Mouse (Mus musculus) spleen, adult 2 months (tissue): ENCODE results near the gene Ube4b. TPM values are rescaled to one million over a fixed set of nuclear protein-coding genes. Genes with fewer than 3 reads are reported as not detected.

Source experiments
- DNase-seq, 2 experiments: peaks; one replicate each; pipeline versions ENCODE4 v3.0.0 to v3.0.0-alpha.2; 2012 to 2021; ENCODE audit warnings: low spot score in 2 of 2, low read depth in 1 of 2
- H3K27ac ChIP-seq: fragments of 200-500 bp; 2 replicates; pipeline ENCODE4 v1.5.1; 2012; ENCODE audit warnings: low read length, inconsistent platforms; ENCODE audit not compliant: insufficient read depth
- H3K27me3 ChIP-seq: fragments of 200-500 bp; 2 replicates; pipeline ENCODE4 v1.6.1; 2012; ENCODE audit warnings: mild to moderate bottlenecking, moderate library complexity, low read length, inconsistent platforms; ENCODE audit not compliant: control insufficient read depth, insufficient read depth
- H3K36me3 ChIP-seq: fragments of 200-500 bp; 2 replicates; pipeline ENCODE4 v1.6.1; 2012; ENCODE audit warnings: mild to moderate bottlenecking, low read length, inconsistent platforms; ENCODE audit not compliant: control insufficient read depth, insufficient read depth
- H3K4me1 ChIP-seq: fragments of 200-500 bp; 2 replicates; pipeline ENCODE4 v1.6.1; 2011; ENCODE audit warnings: inconsistent platforms; ENCODE audit not compliant: control insufficient read depth, insufficient read depth, insufficient read length
- H3K4me3 ChIP-seq: fragments of 200-500 bp; 2 replicates; pipeline ENCODE4 v1.5.1; 2011; ENCODE audit warnings: mild to moderate bottlenecking, inconsistent platforms; ENCODE audit not compliant: insufficient read depth, insufficient read length; ENCODE audit errors: extremely low read depth
- CTCF ChIP-seq: fragments of 200-500 bp; IDR thresholded peaks from 2 replicates; pipeline ENCODE4 v1.5.1; 2011; ENCODE audit warnings: mild to moderate bottlenecking, inconsistent platforms; ENCODE audit not compliant: insufficient read depth, insufficient read length, insufficient replicate concordance; ENCODE audit errors: extremely low read depth
- POLR2A ChIP-seq: fragments of 200-500 bp; IDR thresholded peaks from 2 replicates; pipeline ENCODE4 v1.6.1; 2011; ENCODE audit warnings: low read depth, low read length, inconsistent platforms
- WGBS: fragments of 180-500 bp; shearing (Covaris S2); methylation state at CpG from one replicate; pipeline ENCODE4 v1.1.7; 2018; 5-methylcytosine and 5-hydroxymethylcytosine counted together
- polyA plus RNA-seq: library from polyadenylated mRNA; depleted of rRNA; stranded (reverse); fragments of >200 nt; gene quantifications from 2 replicates; pipeline ENCODE4 v1.2.3, GENCODE M21; 2012

Ube4b gene
- polyA plus RNA-seq, 1 experiment: 36.6 TPM

- 82% methylated on average over 5 of the region's 5 CpGs for WGBS
Measured at GRCm38 (mm10) chr4:149429592-149429991, 3.0 kb upstream of the Ube4b start.

DNA sequence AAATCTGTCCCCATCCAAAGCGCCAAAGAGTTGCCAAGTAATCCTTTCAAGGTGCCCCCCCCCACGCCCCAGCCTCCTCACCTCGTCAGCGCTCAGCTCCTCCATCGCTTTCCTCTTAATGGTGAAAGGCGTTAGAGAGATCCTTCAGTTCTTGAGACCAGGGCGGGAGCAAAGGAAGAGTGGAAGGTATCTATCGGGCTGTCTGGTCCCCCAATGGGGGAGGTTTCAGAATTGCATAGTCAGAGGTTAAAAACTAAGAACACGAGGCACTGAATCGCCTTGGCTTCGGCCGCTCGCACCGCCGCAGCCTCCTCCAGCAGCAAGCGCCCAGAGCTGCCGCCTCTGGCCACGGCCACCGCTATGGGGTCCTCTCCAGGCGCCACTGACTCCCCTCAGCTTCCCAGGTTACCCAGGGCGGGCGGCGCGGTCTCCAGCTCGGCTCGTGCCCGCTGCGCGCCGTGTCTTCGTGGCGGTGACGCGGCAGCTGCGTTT lies 702 bp downstream of the Ube4b start:
- Histone ChIP-seq H3K27ac (peak overlapping the region; percentile 96), H3K36me3 (no peaks in the 10 kb centered on the region; the same call in 1 of the 2 replicates), H3K4me3 (peak overlapping the region; percentile 100), H3K27me3 (no peaks in the 10 kb centered on the region), H3K4me1 (peaks cover 3% of the 10 kb centered on the region)
- DNase-seq: no peak
- TF ChIP-seq POLR2A (no peak), CTCF (no peak)
- under 1% methylated on average over 35 of the region's 35 CpGs for WGBS

More at GRCm38 (mm10) chr4:149429592-149429991, 3.0 kb upstream of the Ube4b start:
- Histone ChIP-seq H3K27ac (no peak overlapping the region), H3K4me3 (no peak overlapping the region), H3K4me1 (peaks cover 2% of the 10 kb centered on the region), H3K36me3 (no peaks in the 10 kb centered on the region), H3K27me3 (no peaks in the 10 kb centered on the region)
- no peak for TF ChIP-seq POLR2A
- TF ChIP-seq CTCF: no peak
- no peak for DNase-seq

- no peak for DNase-seq
- TF ChIP-seq CTCF: no peak
- no peak overlapping the region for H3K4me3 ChIP-seq
- no peaks in the 10 kb centered on the region for H3K27me3 ChIP-seq
- peaks cover 3% of the 10 kb centered on the region for H3K4me1 ChIP-seq
- no peaks in the 10 kb centered on the region; the same call in 1 of the 2 replicates for H3K36me3 ChIP-seq
- H3K27ac ChIP-seq: no peak overlapping the region
- WGBS: 32% methylated on average over 9 of the region's 9 CpGs
Measured at GRCm38 (mm10) chr4:149424755-149425154, 1.8 kb downstream of the Ube4b start.

DNA sequence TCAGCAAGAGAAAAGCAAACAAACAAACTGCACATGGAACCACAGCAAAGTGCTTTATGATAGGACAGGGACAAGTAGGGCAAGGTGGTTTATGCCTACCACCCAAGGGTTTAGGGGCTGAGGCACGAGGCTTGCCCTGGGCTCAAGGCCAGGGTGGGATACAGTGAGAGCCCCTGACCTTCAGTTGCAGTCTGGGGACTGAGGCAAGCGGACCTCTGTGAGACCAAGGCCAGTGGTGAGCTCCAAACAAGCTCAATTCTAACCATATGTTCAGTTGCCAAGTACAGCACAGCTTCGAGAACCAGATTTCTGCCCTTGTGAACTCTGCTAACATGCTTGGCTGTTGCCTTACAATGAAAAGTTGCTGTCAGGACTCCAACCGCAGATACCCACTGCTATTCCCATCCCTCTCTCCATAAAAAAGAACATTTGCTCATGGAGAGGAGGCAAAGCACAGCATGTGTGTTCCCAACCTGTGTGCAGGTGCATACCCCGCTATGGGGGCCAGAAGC lies 8.6 kb downstream of the Ube4b start:
- DNase-seq: no peak
- no peaks in the 10 kb centered on the region; the same call in 1 of the 2 replicates for H3K4me1 ChIP-seq
- H3K27me3 ChIP-seq: no peaks in the 10 kb centered on the region
- no peak overlapping the region for H3K4me3 ChIP-seq
- WGBS: 86% methylated on average over 5 of the region's 5 CpGs
- no peak for TF ChIP-seq CTCF
- H3K36me3 ChIP-seq: no peaks in the 10 kb centered on the region; the same call in 1 of the 2 replicates
- no peak overlapping the region for H3K27ac ChIP-seq

DNA sequence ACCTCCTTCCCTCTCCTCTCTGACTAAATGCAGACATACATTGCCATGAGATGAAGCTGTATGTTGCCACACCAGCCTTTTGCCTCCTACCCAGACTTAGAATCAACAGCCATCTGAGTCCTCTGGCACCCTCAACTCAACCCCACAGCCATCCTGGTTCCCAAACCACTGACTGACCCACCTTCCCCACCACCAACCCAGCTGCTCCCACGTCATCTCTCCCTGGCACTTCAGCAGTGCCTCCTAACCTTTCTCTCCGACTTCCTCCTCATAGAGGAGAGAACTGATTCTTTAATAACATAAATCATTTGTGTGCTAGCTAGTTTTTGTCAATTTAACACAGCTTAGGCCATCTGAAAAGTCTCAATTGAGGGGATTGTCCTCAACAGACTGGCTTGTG lies 9.6 kb downstream of the Ube4b start:
- Histone ChIP-seq H3K4me1 (no peaks in the 10 kb centered on the region; the same call in 1 of the 2 replicates), H3K27me3 (no peaks in the 10 kb centered on the region), H3K4me3 (no peak overlapping the region), H3K27ac (no peak overlapping the region), H3K36me3 (no peaks in the 10 kb centered on the region)
- WGBS: 65% methylated on average over 2 of the region's 2 CpGs
- TF ChIP-seq POLR2A: no peak
- no peak for TF ChIP-seq CTCF
- no peak for DNase-seq

DNA sequence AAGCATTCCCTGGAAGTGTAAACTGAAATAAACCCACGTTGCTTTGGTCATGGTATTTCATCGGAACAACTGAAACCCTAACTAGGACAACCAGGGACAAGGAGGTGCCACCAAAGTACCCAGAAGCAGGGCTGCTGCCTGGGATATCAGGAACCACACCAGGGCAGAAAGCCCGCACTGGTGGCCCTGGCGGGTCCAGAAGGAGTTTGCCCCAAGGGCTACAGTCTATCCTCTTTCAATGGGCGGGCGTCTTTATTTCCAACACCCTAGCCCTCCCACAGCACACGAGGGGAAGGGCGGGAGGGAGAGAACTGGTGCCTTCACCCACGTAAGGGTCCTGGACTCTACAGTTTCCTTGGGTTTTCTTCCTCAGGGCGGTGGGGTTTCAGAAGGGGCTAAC lies 10.1 kb downstream of the Ube4b start:
- 76% methylated on average over 10 of the region's 10 CpGs for WGBS
- Histone ChIP-seq H3K4me1 (no peaks in the 10 kb centered on the region; the same call in 1 of the 2 replicates), H3K4me3 (no peak overlapping the region), H3K36me3 (no peaks in the 10 kb centered on the region), H3K27me3 (no peaks in the 10 kb centered on the region), H3K27ac (no peak overlapping the region)
- TF ChIP-seq POLR2A (no peak), CTCF (no peak)
- no peak for DNase-seq

GRCm38 (mm10) chr4:149415651-149416169 lies 10.8 kb downstream of the Ube4b start:
- no peaks in the 10 kb centered on the region for H3K27me3 ChIP-seq
- H3K4me1 ChIP-seq: no peaks in the 10 kb centered on the region; the same call in 1 of the 2 replicates
- TF ChIP-seq CTCF (no peak), POLR2A (no peak)
- no peak overlapping the region for H3K27ac ChIP-seq
- WGBS: 41% methylated on average over 13 of the region's 13 CpGs
- no peak overlapping the region for H3K4me3 ChIP-seq
- DNase-seq: no peak
- no peaks in the 10 kb centered on the region for H3K36me3 ChIP-seq

DNA sequence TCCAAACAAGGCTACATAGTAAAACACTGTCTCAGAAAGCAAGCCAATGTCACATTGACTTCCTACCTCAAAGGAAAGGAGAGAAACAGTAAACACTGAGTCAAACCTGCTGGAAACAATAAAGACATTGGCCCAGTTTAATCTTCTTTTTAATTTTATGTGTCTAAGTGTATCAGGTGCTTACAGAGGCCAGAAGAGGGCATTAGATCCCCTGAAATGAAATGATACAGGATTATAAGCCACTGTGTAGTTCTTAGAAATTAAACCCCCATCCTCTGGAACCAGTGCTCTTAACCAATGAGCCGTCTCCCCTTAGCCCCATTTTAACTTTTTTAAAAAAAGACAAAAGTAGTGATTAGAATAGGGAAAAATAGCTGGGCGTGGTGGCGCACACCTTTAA lies 12.3 kb downstream of the Ube4b start:
- Histone ChIP-seq H3K27me3 (no peaks in the 10 kb centered on the region), H3K36me3 (no peaks in the 10 kb centered on the region), H3K27ac (no peak overlapping the region), H3K4me3 (no peak overlapping the region), H3K4me1 (no peaks in the 10 kb centered on the region; the same call in 1 of the 2 replicates)
- no peak for DNase-seq
- 93% methylated on average over 3 of the region's 3 CpGs for WGBS
- TF ChIP-seq POLR2A (no peak), CTCF (no peak)
